Mouse (Mus musculus) megakaryocyte-erythroid progenitor cell, adult 5-6 weeks (primary cell): ENCODE results near the gene 6430548M08Rik. TPM values are rescaled to one million over a fixed set of nuclear protein-coding genes. Genes with fewer than 3 reads are reported as not detected.
A peak's percentile ranks its signal among the peaks of the same experiment; 100 is the strongest.

ENCODE experiments used
- ATAC-seq: replicated peaks from 2 replicates; pipeline ENCODE4 v1.8.0; 2016; ENCODE audit warnings: mild to moderate bottlenecking, inconsistent platforms; ENCODE audit not compliant: severe bottlenecking, poor library complexity, low FRiP score, low TSS enrichment
- total RNA-seq, 2 experiments: library from RNA; stranded (forward) in 1 of 2; stranded (reverse) in 1 of 2; fragments of 200-1000, 215-1000 nt in 1 of 2; fragments of >200 nt in 1 of 2; fragmentation: Nextera tagmentation in 1 of 2; gene quantifications; 2 replicates each; pipeline ENCODE4 v1.2.3; 2014 to 2017

Gene 6430548M08Rik
- total RNA-seq, 2 experiments from 2014 or later = 0.56 TPM; not detected in 1

DNA sequence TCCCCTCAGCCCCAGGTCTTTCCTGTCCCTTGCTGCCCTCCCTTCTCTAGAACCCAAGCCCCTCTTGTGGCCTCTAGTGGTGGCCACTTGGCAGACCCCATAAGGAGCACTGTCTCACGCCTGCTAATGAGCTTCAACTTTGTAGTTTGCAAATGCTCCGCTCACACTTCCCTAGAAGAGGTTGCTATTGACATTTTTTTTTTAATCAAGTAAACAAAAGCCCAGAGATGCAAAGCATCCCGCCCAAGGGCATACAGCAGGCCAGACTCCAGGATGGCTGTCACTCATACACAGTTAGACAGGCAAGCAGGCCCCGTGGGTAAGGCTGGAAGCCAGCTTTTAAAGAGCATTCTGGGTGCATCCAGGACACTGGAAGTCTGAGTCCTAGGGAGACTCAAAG lies 62.7 kb downstream of the 6430548M08Rik start:
- no peak for ATAC-seq

DNA sequence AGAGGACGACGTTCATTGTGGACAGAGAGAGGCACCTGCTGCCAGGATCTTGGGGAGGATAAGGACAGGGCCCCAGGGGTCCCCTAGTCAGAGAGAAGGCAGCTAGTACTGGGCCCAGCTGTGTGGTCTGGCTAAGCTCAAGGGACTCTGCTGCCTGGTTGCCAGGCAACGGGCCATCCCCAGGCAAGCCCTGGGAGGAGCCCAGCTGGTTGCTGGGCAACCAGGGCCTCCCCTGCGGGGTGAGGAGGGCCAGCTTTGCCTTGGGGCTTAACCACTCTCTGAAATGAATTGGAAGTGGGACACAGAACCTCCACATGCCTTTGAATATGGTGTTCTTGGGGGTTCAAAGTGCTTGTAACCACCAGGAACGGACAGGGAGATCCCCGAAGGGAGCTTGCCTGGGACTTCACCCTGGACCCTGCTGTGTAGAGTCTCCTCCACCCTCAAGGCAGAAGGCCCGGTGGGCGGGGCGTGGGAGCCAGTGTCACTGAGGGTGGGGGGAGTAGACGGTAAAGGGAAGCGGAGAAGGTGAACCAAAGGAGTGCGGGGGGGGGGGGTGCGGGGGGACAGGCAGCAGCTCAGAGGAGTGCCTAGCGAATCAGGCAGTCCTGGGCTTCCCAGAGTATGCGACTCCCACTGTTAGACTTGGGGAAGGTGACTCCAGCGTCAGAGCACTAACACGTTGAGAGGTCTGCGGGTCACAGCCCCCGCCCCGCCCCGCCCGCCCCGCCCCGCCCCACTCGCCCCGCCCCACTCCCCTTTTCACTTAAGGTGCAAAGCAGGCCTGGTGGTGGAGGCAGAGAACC lies 63.6 kb downstream of the 6430548M08Rik start, which contains the start of gene Fam92b:
TSS of gene Fam92b (minus strand) at position 149 of the 806 bp plus-strand sequence.
- peak; percentile 6; the same call in 1 of the 2 replicates for ATAC-seq

GRCm38 (mm10) chr8:120178124-120178514 lies 64.2 kb downstream of the 6430548M08Rik start:
- no peak for ATAC-seq

- ATAC-seq = peak; percentile 82
Measured at GRCm38 (mm10) chr8:120179027-120179431, 65.1 kb downstream of the 6430548M08Rik start.

DNA sequence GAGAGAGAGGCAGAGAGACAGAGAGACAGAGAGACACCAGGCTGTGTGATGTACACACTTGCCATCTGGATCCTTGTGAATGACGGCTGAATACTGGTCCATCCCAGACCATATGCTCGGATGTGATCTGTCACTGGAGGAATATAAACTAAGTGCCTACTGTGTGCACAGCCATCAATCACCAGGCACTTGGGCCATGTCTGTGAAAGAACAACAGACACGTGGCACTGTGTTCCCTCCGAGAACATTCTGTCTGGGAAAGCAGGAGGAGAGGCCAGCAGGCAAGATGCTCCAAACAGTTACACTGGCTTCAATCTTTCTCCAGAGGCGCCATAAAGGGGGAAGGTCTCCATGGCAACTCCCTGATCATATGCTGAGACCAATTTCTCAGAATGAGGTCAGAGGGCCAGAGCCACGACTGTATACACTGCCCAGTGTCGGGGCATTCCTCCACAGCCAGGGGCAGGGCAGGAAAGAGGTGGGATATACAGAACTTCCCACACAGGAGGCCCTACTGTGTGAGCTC lies 66.6 kb downstream of the 6430548M08Rik start:
- ATAC-seq = no peak

DNA sequence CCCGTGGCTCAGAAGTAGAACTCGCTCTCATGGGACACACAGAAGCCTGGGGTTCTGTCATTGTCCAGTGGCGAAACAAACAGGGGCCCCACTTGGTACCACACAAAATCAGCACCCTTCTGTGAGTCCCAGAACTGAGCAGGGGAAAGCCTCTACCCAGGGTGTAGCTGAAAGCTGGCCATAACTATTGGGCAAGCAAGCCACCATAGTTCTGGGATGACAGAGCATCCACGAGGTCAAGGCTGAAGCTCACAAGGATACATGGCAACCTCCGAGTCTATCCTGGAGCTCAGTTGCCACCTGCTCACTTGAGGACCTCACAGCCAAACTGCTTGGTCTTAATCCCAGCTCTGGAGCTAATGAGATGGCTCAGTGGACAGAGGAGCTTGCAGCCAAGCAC lies 67.3 kb downstream of the 6430548M08Rik start:
- ATAC-seq = no peak

DNA sequence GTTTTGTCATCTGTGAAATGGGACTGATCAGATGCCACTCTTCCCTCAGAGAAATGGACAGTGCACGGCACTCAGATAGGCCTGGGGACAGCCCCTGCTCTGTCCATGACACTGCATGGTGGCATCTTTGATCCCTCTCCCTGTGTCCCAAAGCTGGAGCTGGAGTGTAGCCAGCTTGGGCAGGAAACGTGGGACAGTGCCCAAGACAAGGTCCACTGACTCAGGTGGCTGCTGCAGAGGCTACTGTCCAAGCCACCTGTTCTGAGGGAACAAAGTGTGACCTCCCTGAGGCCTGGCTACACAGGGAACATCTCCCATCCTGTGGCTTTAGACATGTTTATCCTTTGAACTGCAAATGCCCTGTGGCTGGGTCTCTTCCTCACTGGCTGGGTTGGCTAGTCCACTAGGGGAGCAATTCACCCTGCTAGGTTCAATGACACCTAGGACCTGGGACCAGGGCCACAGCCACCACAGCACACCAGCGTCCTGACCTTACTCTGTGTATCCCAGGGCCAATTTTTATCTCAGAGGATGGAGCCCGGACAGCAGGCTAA lies 68.0 kb downstream of the 6430548M08Rik start:
- ATAC-seq = no peak

DNA sequence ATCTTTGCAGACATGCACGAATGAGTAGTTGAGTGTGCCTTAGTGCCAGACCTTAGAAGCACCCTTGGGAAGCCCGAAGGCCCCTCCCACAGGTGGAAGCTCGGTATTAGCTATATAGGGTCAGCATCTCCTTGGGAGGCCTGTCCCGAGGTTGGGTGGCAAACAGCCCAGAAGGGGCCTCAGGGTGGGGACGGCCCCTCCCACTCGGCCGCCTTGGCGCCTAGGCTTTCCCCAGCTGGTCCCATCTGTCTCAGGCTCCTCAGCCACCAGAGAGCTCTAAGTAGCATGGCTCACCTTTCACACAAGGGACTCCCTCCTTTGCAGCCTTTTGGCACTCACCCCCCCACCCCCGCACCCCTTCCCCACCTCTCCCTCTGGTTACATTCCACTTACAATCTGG lies 70.4 kb downstream of the 6430548M08Rik start:
- ATAC-seq = no peak

GRCm38 (mm10) chr8:120184850-120185792 lies 71.2 kb downstream of the 6430548M08Rik start:
- ATAC-seq = no peak

DNA sequence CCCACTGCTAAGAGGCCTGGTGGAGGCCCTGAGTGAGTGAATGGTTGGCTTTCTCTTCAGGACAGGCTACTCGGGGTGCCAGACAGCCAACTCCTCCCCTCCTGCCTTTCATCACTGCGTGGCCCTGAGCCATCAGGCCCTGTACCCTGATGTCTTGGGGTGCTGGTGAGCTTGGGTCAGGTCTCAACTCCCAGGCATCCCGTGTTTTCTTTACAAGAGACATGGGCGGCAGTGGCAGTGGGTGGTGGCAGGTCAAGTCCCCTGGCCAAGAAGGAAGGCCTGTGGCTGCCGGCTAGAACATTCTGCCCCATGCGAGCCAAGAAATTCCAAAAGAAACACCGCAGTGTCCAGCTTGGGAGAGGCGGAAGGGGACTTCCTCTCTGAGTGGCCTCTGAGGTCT lies 72.5 kb downstream of the 6430548M08Rik start:
- no peak for ATAC-seq

- ATAC-seq = no peak
Measured at GRCm38 (mm10) chr8:120188510-120188909, 74.6 kb downstream of the 6430548M08Rik start.

DNA sequence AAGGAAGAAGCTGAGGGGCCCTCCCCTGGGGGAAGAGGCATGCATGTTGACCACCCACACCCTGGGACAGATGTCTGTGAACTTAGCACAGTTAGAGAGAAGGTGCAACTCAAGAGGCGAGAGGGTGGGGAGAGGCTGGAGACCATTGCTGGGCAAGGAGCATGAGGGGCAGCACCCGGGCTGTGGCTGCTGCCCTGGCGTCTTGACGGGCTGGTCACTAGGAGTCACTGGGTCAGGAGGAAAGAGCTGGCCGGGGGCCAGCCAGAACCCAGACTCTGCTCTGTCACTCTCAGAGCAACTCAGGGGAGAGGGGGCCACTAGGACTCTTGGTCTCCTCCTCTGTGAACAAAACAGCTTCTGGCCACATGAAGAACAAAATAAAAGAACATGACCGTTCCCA lies 75.5 kb downstream of the 6430548M08Rik start:
- ATAC-seq = no peak

DNA sequence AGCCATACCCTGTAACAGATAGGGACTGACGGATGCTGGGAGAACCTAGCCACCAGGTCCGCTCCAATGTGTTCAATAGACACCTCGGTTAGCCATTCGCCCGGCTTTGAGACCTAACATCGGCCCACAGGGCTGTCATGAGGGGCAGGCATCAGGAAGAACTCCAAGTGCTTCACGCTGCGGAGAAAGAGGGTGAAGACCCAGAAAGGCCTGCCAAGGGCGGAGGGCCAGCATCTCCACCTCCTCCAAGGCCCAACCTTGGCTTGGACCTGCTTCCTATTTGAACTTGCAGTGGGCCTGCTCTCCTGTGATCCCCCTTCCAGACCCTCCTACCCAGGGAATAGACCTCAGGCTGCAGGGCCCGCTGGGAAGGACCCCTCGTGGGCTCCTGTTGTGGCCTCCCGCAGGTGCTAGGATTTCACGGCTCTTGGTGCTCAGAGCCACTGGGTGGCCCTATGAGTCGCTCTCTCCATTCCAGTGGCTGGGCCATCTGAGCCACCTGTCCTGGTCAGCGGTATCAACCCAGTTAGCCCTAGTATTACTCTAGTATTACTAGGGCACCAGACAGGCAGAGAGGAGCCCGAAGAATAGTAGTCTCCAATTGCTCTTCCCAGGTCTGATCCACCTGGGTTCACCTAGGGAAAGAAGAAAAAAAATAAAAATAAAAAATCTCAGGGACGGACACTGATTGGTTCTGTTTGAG lies 76.3 kb downstream of the 6430548M08Rik start:
- ATAC-seq = no peak

GRCm38 (mm10) chr8:120190810-120191413 lies 77.0 kb downstream of the 6430548M08Rik start:
- ATAC-seq = no peak

DNA sequence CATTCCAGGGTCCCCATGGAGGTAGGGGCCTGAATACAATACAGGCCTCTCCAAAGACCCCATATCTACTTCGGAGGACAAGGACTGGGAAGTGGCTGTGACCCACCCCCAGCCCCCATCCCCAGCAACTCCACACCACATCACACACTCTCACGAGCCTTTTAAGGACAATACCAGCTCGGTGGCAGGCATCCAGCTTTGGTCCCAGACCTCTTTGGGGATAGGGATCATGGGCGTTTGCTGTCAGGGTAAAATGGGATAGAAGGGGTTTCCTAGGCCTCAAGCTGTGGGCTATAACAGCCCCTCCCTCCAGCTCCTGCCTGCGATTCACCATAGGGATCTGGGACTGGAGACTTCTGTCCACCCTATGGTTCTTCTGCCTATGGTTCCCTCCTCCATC lies 77.7 kb downstream of the 6430548M08Rik start:
- ATAC-seq = no peak

- no peak for ATAC-seq
Measured at GRCm38 (mm10) chr8:120192118-120192517, 78.2 kb downstream of the 6430548M08Rik start.

- ATAC-seq = no peak
Measured at GRCm38 (mm10) chr8:120201351-120201750, 87.4 kb downstream of the 6430548M08Rik start.

DNA sequence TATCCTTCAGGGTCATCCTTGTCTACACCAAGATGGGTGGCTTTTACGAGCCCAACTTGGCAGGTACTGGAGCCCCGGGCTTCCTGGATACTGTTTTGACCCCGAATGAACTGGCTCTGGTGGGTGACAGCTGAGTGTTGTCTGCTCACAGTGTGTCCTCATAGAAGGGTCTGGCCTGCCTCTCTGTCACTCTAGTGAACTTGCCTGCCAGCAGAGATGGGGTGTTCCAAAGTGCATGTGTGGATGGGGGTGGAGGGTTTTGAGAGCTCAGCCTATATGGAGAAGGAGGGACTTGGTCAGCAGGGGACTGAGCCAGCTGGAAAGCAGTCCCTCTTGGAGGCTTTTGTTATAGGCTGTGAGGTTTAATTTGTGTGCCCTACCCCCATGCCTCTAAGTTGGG lies 88.6 kb downstream of the 6430548M08Rik start:
- ATAC-seq = no peak
